Mouse (Mus musculus): ENCODE results near the gene Grin2a. TPM values are rescaled to one million over a fixed set of nuclear protein-coding genes. Genes with fewer than 3 reads are reported as not detected.

Gene Grin2a
- polyA plus RNA-seq, 1 experiment: 0.06 TPM

- DNase-seq (ENCODE audit: low spot score): no peak
These were observed 242.3 kb downstream of the Grin2a start for GRCm38 (mm10) chr16:9753045-9753444.

GRCm38 (mm10) chr16:9752600-9752999, 242.8 kb downstream of the Grin2a start:
- no peak for DNase-seq (ENCODE audit: low spot score)

DNA sequence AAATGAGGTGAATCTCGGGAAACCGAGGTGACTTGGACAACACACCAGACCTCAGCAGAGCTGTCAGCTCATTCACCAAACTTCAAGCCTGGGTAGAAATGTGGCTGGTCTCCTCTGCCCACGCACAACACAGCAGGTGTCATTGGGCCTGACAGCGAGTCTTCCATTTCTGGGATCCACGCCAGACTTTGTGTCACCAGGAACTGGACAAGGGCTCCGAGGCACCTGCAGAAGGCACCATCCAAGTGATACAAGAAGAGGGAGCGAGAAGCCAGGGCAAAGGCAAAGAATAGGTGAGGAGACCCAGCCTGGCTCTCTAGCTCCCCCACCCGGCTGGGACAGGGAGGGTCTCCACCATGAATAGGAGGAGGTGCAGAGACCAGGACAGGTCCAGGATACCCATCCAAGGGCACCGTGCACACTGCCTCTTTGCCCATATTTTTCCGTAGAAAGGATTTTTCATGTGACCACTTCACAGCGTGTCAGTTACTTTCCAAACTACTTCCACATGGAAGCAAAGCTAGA, 244.3 kb downstream of the Grin2a start:
- DNase-seq (ENCODE audit: low spot score): no peak

DNA sequence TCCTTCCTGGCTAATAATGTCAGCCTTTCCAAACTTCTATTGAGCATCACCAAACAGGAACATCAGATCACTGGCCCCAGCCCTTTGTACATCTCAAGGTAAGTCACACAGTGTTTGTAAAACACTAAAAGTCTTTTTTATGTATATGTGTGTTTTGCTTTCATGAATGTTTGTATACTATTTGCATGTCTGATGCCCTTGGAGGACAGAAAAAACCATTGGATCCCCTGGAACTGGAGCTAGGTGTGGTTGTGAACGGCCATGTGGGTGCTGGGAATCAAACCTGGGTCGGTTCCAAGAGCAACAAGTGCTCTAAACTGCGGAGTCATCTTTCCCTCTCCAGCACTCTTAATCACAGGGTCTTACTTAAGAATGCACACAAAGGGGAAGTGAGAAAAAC, 245.7 kb downstream of the Grin2a start:
- no peak for DNase-seq (ENCODE audit: low spot score)

- no peak for DNase-seq (ENCODE audit: low spot score)
These were observed 252.9 kb downstream of the Grin2a start for GRCm38 (mm10) chr16:9742443-9742842.

DNA sequence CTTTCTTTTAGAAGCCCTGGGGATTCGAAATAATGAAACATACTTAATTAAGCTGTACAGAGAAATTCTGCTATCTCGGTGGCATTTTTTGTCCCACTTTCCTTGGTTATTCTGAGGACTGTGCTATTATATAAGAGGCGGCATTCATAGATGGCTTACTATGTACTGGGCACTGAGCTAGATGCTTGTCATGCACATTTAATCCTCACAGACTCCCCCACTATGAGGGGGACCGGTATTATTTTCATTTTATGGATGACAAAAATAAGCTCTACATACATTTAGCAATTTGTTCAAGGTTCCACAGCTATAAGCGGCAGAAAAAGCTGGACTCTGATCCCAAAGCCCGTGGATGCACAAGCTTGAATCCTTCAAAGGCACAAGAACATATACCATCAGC, 256.7 kb downstream of the Grin2a start:
- no peak for DNase-seq (ENCODE audit: low spot score)

GRCm38 (mm10) chr16:9737131-9737530, 258.2 kb downstream of the Grin2a start:
- DNase-seq (ENCODE audit: low spot score): no peak

- no peak for DNase-seq (ENCODE audit: low spot score)
These were observed 259.8 kb downstream of the Grin2a start for GRCm38 (mm10) chr16:9735365-9736080.

DNA sequence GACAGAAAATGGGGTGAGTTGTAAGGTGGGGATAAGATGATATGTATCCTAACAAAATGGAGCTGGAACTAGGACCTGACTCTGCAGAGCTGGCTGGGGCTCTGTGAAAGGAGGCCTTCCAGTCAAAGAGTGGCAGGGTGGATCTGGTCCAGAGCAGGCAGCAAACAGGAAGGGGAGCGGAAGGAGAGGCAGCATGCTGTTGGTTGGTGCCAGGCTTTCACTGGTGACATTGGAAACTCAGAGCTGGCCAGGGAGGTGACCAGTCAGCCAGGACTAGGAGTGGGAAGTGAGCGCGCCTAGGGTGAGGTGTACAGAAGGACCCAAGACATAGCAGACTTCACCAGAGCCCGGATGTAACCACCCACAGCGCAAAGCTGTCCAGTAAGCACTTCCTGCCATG, 267.8 kb downstream of the Grin2a start:
- no peak for DNase-seq (ENCODE audit: low spot score)

DNA sequence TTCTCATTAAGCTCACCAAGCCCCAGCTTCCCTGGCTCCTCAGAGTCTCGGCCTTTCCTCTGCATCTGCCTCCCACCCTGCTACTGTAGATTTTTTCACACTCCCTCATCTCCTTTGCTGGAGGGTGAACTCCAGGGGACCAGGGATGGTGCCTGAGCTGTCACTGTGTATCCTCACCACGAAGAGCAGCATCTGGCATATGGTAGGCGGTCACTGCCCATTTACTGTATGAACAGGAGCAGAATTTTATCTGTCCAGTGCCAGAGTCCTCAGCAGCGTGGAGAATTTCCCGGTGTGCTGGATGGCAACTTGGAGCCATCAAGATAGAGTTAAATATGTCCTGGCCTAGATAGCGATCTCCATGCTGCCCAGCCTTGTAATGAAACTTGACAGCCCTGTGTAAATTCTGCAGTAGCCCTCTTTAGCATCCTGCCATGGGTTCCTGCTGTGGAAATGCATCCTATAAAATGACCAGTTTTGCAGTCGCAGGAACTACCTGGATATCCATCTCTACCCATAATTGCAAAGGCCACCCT, 269.7 kb downstream of the Grin2a start:
- no peak for DNase-seq (ENCODE audit: low spot score)

- DNase-seq (ENCODE audit: low spot score): no peak
These were observed 284.0 kb downstream of the Grin2a start for GRCm38 (mm10) chr16:9711398-9711797.

GRCm38 (mm10) chr16:9709921-9710320, 285.4 kb downstream of the Grin2a start:
- DNase-seq (ENCODE audit: low spot score): no peak

DNA sequence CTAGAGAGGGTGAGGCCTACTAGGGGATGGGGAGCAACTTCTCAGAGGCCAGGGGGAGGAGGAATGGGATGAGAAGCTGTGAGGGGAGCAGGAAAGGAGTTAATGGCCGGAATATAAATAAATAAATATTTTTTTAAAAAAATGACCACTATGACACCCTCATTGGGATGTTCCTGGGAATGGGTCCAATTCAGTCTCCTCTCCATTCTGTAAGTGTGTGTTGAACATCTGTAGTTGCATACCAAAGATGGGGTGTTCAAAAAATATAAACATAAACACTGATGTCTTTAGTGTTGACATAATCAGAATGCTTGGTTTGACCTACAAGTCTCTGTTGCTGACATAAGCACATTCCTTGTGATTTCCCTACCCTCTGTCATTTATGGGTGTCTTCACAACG, 298.2 kb downstream of the Grin2a start:
- no peak for DNase-seq (ENCODE audit: low spot score)

DNA sequence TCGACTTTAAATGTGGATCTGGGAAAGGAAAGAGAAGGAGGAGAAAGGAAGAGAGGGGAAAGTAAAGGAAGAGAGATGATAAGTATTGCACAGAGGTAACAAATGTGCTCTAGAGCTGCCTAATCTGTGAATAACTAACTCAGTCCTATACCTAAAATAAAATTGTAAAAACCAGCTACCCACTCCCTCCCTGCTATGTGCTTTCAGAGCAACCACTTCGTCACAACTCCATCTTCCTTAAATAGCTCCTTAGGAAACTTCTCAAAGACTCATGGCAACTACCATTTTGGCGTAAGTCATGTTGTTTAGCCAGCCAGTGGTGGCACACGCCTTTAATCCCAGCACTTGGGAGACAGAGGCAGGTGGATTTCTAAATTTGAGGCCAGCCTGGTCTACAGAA, 301.3 kb downstream of the Grin2a start:
- DNase-seq (ENCODE audit: low spot score): no peak

DNA sequence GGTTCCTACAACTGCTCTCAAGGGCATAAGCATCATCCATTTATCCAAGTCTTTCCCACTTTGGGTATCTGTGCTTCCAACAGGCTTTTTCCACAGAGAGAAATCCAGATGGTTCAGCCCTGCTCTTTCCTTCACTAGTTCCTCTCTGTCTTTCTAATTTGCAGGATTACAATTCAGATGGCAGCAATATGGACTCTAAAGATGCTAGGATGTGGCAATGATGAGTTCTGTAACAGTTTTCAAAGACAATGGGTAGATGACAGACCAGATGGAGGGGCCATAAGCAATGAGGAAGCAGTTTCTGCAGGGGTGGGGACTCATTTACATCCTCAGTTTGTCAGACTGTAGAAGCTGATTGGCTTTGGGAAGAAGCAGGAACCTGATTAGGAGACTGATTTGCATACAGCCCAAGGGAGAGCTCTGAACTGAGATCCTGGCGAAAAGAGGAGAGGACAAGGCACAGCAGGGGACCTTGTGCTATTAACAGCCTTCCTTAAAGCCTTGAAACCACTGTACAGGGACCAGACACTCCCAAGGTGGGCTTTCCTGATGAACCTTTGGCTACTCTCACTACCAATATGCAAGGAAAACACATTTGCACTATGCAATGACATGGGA, 306.7 kb downstream of the Grin2a start:
- no peak for DNase-seq (ENCODE audit: low spot score)

- no peak for DNase-seq (ENCODE audit: low spot score)
These were observed 314.8 kb downstream of the Grin2a start for GRCm38 (mm10) chr16:9680572-9680971.

DNA sequence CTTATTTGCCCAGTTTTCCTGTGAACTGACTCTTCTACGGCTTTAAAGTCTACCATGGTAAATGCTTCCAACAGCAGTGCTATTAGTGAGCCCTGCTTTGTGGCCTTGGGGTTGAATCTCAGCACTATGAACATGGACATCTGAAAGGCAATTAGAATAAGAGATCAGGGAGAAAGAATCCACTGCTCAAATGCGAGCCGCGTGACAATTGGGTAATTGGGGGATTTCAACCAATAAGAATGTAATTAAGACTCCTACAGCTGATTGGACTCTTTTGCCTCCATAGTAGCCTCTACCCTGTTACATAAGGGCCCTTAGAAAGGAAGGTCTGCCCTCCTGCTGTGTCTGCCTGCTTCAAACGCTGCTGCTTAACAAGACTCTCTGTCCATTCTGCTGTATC, 315.4 kb downstream of the Grin2a start:
- no peak for DNase-seq (ENCODE audit: low spot score)

- DNase-seq (ENCODE audit: low spot score): no peak
These were observed 316.6 kb downstream of the Grin2a start for GRCm38 (mm10) chr16:9678750-9679149.

DNA sequence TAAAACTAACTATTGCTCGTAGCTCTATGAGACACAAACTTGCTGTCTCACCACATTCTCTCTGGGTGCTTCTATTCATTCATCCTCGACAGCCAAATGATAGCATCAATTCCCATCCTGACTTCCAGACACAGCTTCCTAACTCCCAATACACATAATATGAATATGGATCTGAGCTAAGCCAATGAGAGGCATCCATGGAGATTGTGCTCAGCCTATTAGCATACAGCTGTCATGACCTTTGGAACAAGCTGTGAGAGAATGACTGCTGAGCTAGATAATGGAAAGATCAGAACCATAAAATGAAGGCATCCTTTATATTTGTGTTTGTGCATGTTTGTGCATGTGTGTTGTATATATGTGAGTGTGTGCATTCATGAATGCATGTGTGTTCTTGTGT, 323.0 kb downstream of the Grin2a start:
- DNase-seq (ENCODE audit: low spot score): no peak

DNA sequence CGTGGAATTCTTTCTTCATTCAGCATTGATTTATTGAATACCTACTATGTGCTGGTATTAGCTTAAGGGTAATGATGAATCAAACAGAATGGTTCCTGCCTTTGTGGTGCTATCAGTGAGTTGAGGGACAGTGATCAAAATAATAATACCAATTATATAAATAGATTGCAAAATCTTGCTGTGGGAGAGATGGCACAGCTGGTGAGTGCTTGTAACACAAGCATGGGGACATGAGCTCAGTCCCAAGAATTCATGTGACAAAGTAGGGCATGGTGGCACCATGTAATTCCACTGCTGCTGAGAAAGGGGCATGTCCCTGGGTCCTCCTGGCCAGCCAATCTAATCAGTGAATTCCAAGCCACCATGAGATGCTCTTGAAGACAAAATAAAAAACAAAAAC, 324.1 kb downstream of the Grin2a start:
- DNase-seq (ENCODE audit: low spot score): no peak

DNA sequence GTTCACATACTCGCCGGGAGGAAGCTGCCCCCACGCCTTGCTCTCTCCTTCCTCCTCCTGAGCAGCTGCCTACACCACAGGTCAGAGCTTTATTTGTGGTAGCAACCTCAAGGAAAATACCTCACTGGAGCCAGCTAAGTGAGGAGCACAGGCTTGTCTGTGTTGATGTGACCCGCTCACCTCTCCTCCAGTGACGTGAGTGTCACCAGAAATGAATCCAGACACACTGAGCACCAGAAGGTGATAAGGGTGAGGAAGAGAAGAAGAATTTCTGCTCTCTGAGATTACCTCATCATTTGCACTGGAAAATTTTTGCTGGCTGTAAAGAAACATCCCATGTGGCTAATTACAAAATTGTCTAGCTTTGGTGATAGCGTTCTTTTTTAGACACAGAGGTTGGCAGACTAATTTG, 324.6 kb downstream of the Grin2a start:
- DNase-seq (ENCODE audit: low spot score): no peak

GRCm38 (mm10) chr16:9665896-9666295, 329.5 kb downstream of the Grin2a start:
- no peak for DNase-seq (ENCODE audit: low spot score)

GRCm38 (mm10) chr16:9664060-9664459, 331.3 kb downstream of the Grin2a start:
- no peak for DNase-seq (ENCODE audit: low spot score)

Data from urinary bladder, adult 2 months (tissue).